Mouse (Mus musculus) hindbrain, embryonic 16.5 days (tissue): ENCODE results near the gene Myocd. TPM values are rescaled to one million over a fixed set of nuclear protein-coding genes. Genes with fewer than 3 reads are reported as not detected.

Experiments
- ATAC-seq: fragments of 200-750 bp; cut with Nextera tagmentation; 2 replicates; pipeline ENCODE4 v1.8.0; 2017; ENCODE audit warnings: moderate TSS enrichment, moderate library complexity
- H3K27ac ChIP-seq: fragments of 300-500 bp; sonication (generic); 2 replicates; pipeline ENCODE4 v1.5.1; 2014; ENCODE audit warnings: low read depth, mild to moderate bottlenecking, control low read depth, low read length, moderate library complexity
- H3K27me3 ChIP-seq: fragments of 300-500 bp; sonication (generic); replicated peaks from 2 replicates; pipeline ENCODE4 v1.6.1; 2014; ENCODE audit warnings: low read length; ENCODE audit not compliant: control insufficient read depth, insufficient read depth
- H3K36me3 ChIP-seq: fragments of 300-500 bp; sonication (generic); 2 replicates; pipeline ENCODE4 v1.6.1; 2014; ENCODE audit warnings: mild to moderate bottlenecking, low read length, moderate library complexity, mixed read lengths; ENCODE audit not compliant: control insufficient read depth, insufficient read depth
- H3K4me1 ChIP-seq: fragments of 300-500 bp; sonication (generic); 2 replicates; pipeline ENCODE4 v1.6.1; 2014; ENCODE audit warnings: low read depth, low read length; ENCODE audit not compliant: control insufficient read depth, insufficient read depth
- H3K4me2 ChIP-seq: fragments of 300-500 bp; sonication (generic); 2 replicates; pipeline ENCODE4 v1.6.1; 2014; ENCODE audit warnings: mild to moderate bottlenecking, low read length, control low read depth, moderate library complexity
- H3K4me3 ChIP-seq: fragments of 300-500 bp; sonication (generic); 2 replicates; pipeline ENCODE4 v1.5.1; 2014; ENCODE audit warnings: mild to moderate bottlenecking, low read length, control low read depth, moderate library complexity
- H3K9ac ChIP-seq: fragments of 300-500 bp; sonication (generic); 2 replicates; pipeline ENCODE4 v1.6.1; 2014; ENCODE audit warnings: low read depth, mild to moderate bottlenecking, control low read depth, low read length, moderate library complexity
- H3K9me3 ChIP-seq: fragments of 300-500 bp; sonication (generic); 2 replicates; pipeline ENCODE4 v1.6.1; 2014; ENCODE audit warnings: mild to moderate bottlenecking, low read length, moderate library complexity; ENCODE audit not compliant: control insufficient read depth
- WGBS: fragments of 180-500 bp; shearing (Covaris S2); extraction: QIAGEN DNeasy Blood & Tissue Kit; methylation state at CpG from one replicate; pipeline ENCODE4 v1.1.7; 2014; 5-methylcytosine and 5-hydroxymethylcytosine counted together
- polyA plus RNA-seq: library from polyadenylated mRNA; unstranded; fragments of >200 nt; fragmentation: Nextera tagmentation; extraction: Ambion mirVana; gene quantifications from 2 replicates; pipeline ENCODE4 v1.2.1, GENCODE M21; 2015

The Myocd gene
- polyA plus RNA-seq, 1 experiment from 2014 or later, result 0.94 TPM

GRCm38 (mm10) chr11:65236907-65237306 is 32.9 kb downstream of the Myocd start:
- no peaks in the 10 kb centered on the region for H3K4me1 ChIP-seq
- ATAC-seq, result no peak
- H3K4me3 ChIP-seq, result no peak overlapping the region
- H3K9ac ChIP-seq, result no peak overlapping the region
- no peaks in the 10 kb centered on the region for H3K27me3 ChIP-seq
- 78% methylated on average over 2 of the region's 2 CpGs for WGBS
- no peak overlapping the region for H3K4me2 ChIP-seq
- no peak overlapping the region for H3K27ac ChIP-seq
- no peaks in the 10 kb centered on the region for H3K36me3 ChIP-seq
- H3K9me3 ChIP-seq, result no peaks in the 10 kb centered on the region

GRCm38 (mm10) chr11:65235374-65235773 is 34.4 kb downstream of the Myocd start:
- H3K4me2 ChIP-seq, result no peak overlapping the region
- no peak for ATAC-seq
- no peak overlapping the region for H3K9ac ChIP-seq
- H3K27ac ChIP-seq, result no peak overlapping the region
- H3K36me3 ChIP-seq, result no peaks in the 10 kb centered on the region
- 30% methylated on average over 2 of the region's 2 CpGs for WGBS
- H3K27me3 ChIP-seq, result no peaks in the 10 kb centered on the region
- no peaks in the 10 kb centered on the region for H3K9me3 ChIP-seq
- no peak overlapping the region for H3K4me3 ChIP-seq
- H3K4me1 ChIP-seq, result no peaks in the 10 kb centered on the region

- Histone ChIP-seq H3K4me3 (no peak overlapping the region), H3K36me3 (no peaks in the 10 kb centered on the region), H3K4me2 (no peak overlapping the region), H3K27ac (no peak overlapping the region), H3K4me1 (no peaks in the 10 kb centered on the region), H3K9ac (no peak overlapping the region), H3K9me3 (no peaks in the 10 kb centered on the region), H3K27me3 (no peaks in the 10 kb centered on the region)
- ATAC-seq, result no peak
- 76% methylated on average over 4 of the region's 4 CpGs for WGBS
These were observed 38.0 kb downstream of the Myocd start for GRCm38 (mm10) chr11:65231771-65232170.

GRCm38 (mm10) chr11:65226766-65227165 is 43.0 kb downstream of the Myocd start:
- no peak overlapping the region for H3K9ac ChIP-seq
- no peak overlapping the region for H3K4me3 ChIP-seq
- H3K9me3 ChIP-seq, result no peaks in the 10 kb centered on the region
- H3K27ac ChIP-seq, result no peak overlapping the region
- H3K4me2 ChIP-seq, result no peak overlapping the region
- no peaks in the 10 kb centered on the region for H3K27me3 ChIP-seq
- ATAC-seq, result no peak
- H3K4me1 ChIP-seq, result no peaks in the 10 kb centered on the region
- 50% methylated on average over 10 of the region's 10 CpGs for WGBS
- no peaks in the 10 kb centered on the region for H3K36me3 ChIP-seq

GRCm38 (mm10) chr11:65214954-65215629 is 54.7 kb downstream of the Myocd start:
- peak; percentile 48; the same call in 1 of the 2 replicates for ATAC-seq
- H3K4me2 ChIP-seq, result no peak overlapping the region; the same call in 1 of the 2 replicates

GRCm38 (mm10) chr11:65213806-65214205 is 56.0 kb downstream of the Myocd start:
- Histone ChIP-seq H3K27me3 (no peaks in the 10 kb centered on the region), H3K9me3 (no peaks in the 10 kb centered on the region), H3K4me1 (no peaks in the 10 kb centered on the region; the same call in 1 of the 2 replicates), H3K4me2 (no peak overlapping the region), H3K27ac (no peak overlapping the region), H3K36me3 (no peaks in the 10 kb centered on the region), H3K4me3 (no peak overlapping the region), H3K9ac (no peak overlapping the region)
- WGBS, result 82% methylated on average over 2 of the region's 2 CpGs
- ATAC-seq, result no peak

More at GRCm38 (mm10) chr11:65214954-65215629, 54.7 kb downstream of the Myocd start:
- Histone ChIP-seq H3K4me1 (no peaks in the 10 kb centered on the region; the same call in 1 of the 2 replicates), H3K36me3 (no peaks in the 10 kb centered on the region), H3K4me3 (no peak overlapping the region), H3K27me3 (no peaks in the 10 kb centered on the region; the same call in 1 of the 2 replicates), H3K9ac (no peak overlapping the region), H3K27ac (no peak overlapping the region), H3K9me3 (no peaks in the 10 kb centered on the region)
- WGBS, result 51% methylated on average over 9 of the region's 9 CpGs

- no peaks in the 10 kb centered on the region; the same call in 1 of the 2 replicates for H3K4me1 ChIP-seq
- H3K4me2 ChIP-seq, result no peak overlapping the region
- no peaks in the 10 kb centered on the region for H3K9me3 ChIP-seq
- no peaks in the 10 kb centered on the region for H3K36me3 ChIP-seq
- 73% methylated on average over 6 of the region's 6 CpGs for WGBS
- H3K27ac ChIP-seq, result no peak overlapping the region
- ATAC-seq, result no peak
- H3K27me3 ChIP-seq, result no peaks in the 10 kb centered on the region
- H3K9ac ChIP-seq, result no peak overlapping the region
- no peak overlapping the region for H3K4me3 ChIP-seq
These were observed 58.1 kb downstream of the Myocd start for GRCm38 (mm10) chr11:65211701-65212100.

GRCm38 (mm10) chr11:65209441-65209840 is 60.3 kb downstream of the Myocd start:
- Histone ChIP-seq H3K4me3 (no peak overlapping the region), H3K9me3 (no peaks in the 10 kb centered on the region), H3K4me1 (no peaks in the 10 kb centered on the region), H3K36me3 (no peaks in the 10 kb centered on the region), H3K4me2 (no peak overlapping the region), H3K9ac (no peak overlapping the region), H3K27ac (no peak overlapping the region), H3K27me3 (no peaks in the 10 kb centered on the region)
- WGBS, result 47% methylated on average over 6 of the region's 6 CpGs
- ATAC-seq, result no peak

- Histone ChIP-seq H3K36me3 (no peaks in the 10 kb centered on the region), H3K4me1 (no peaks in the 10 kb centered on the region), H3K9me3 (no peaks in the 10 kb centered on the region), H3K9ac (no peak overlapping the region), H3K4me2 (no peak overlapping the region), H3K27me3 (no peaks in the 10 kb centered on the region), H3K4me3 (no peak overlapping the region), H3K27ac (no peak overlapping the region)
- 73% methylated on average over 5 of the region's 5 CpGs for WGBS
- ATAC-seq, result no peak
These were observed 64.5 kb downstream of the Myocd start for GRCm38 (mm10) chr11:65205306-65205705.
